Mouse (Mus musculus) kidney, adult 2 months (tissue): ENCODE data around the gene Stmn1.

Experiments used
- CTCF ChIP-seq: fragments of 200-500 bp; conservative IDR thresholded peaks from 2 replicates; pipeline ENCODE4 v1.5.1; 2011; ENCODE audit warnings: low read depth, mild to moderate bottlenecking, control low read depth, low read length, moderate library complexity, mixed read lengths; ENCODE audit not compliant: insufficient read depth, insufficient read length
- POLR2A ChIP-seq: fragments of 200-500 bp; IDR thresholded peaks from one replicate; pipeline ENCODE4 v1.6.1; 2011; ENCODE audit warnings: low read depth, low read length, control low read depth

- TF ChIP-seq CTCF, result peak; percentile 99
- no peak for TF ChIP-seq POLR2A
Observed at GRCm38 (mm10) chr4:134478031-134478430, 9.9 kb downstream of the Stmn1 start.
